Mouse (Mus musculus) right cerebral cortex, adult 2 months (tissue): ENCODE data around the gene Dap3.
A peak's percentile ranks its signal among the peaks of the same experiment; 100 is the strongest.
"Not testable (repeated sequence)": the region's sequence is repeated elsewhere in the genome, so short reads cannot be mapped to it uniquely, and the experiment has no call there.

Experiments used
- DNase-seq, 2 experiments: peaks; one replicate each; pipeline ENCODE4 v3.0.0; 2021 to 2022; ENCODE audit warnings: low spot score in 2 of 2

Gene Dap3

DNA sequence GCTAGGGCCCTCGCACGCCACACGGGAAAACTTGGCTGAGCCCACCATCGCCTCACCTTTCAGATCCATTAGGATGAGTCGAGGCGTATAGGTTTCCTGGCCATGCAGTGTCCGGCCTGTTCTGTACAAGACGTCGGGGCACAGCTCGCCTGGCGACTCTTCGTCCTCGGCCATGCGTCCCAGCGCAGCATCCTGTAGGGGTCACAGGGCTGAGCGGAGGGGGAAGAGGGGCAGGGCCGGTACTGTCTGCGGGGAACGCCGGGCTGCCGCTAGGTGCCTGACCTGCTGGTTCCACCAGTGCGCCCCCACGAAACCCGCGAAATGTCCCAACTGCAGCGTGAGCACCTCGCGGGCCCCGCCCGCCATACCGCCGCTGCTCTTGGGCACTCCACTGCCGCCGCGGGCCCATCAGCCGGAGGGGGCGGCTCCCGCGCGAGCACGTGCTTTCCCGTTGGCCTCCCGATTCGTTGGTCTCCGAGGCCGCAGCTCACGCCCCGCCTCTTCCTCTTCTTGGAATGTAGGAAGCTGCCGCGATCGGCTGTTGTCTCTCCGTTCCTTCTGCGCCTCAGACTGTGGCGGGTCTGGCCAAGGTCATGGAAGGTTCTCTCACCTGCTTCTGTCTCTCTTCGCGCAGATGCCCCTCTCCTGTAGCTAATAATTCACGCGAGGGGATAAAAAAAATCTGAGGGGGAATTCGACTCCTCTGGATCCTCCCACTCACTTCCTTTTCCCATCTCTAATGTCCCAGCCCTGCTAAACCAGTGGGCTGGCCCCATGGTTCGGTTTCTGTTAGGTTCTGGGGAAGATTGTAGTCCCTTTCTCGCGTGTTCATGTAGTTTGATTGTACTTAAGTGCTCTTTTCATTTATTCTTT lies 37.2 kb downstream of the Dap3 start, which contains the start of gene Msto1:
TSS of gene Msto1 (minus strand) at position 489 of the 873 bp plus-strand sequence.
- peak; percentile 92 to 94 for DNase-seq

DNA sequence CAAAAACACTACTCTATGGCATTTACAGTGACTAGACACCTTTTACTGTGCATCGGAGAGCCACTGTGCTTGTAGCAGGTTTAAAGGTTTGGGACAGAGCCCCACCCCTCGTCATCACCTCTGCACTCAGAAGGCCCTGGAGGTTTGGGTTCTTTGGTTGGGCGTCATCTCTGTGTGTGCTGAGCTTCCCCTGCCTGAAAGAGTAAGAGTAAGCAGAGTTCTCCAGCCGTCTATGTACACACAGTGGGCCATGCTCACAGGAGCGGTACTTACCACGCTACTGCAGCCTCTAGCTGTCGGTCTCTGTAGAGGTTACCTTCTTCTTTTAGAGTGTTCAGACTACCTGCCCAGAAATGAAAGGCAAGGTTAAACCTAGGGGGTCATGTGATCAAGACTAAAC lies 38.4 kb downstream of the Dap3 start:
- DNase-seq, result no peak

DNA sequence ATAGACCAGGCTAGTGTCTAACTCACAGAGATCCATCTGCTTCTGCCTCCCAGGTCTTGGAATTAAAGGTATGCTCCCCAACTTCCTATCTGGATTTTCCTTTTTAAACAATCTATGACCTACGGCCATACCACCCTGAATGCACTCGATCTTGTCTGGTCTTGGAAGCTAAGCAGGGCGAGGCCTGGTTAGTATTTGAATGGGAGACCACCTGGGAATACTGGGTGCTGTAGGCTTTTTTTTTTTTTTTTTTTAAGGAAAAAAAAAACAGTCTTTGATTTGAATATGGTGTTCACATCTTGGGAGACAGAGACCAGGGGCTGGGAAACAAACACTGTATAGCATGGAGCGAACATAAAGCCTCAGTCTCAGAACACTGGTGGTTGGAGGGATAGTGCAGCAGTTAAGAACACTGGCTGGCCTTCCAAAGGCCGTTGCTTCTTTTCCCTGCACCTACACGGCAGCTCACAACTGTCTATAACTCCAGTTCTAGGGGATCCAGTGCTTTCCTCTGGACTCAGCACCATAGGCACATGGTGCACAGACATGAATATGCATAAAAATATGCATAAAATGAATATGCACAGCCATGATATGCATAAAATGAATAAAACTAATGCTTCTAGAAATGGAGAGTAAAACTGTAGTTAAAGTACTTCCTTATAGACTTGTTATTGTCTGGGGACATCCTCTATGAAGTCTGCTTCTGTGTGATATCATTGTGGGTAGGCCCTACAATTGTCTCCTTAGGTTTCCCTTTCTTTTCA lies 44.4 kb downstream of the Dap3 start:
- DNase-seq, result no peak

DNA sequence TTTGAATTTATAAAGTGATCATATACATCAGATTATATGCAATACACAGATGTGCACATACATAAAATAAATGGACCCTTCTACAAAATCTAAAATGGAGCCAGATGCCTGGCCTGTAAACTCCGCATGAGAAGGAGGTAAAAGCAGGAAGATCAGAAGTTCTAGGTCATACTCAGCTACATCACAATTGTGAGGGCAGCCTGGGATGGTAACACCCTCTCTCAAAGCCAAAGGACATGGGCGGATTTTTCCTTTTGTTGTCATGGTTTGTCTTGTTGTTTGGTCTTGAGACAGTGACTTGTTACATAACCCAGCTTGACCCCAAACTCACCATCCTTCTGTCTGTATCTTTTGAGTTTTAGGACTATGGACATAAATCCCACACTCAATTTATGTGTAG lies 45.2 kb downstream of the Dap3 start:
- no peak for DNase-seq

DNA sequence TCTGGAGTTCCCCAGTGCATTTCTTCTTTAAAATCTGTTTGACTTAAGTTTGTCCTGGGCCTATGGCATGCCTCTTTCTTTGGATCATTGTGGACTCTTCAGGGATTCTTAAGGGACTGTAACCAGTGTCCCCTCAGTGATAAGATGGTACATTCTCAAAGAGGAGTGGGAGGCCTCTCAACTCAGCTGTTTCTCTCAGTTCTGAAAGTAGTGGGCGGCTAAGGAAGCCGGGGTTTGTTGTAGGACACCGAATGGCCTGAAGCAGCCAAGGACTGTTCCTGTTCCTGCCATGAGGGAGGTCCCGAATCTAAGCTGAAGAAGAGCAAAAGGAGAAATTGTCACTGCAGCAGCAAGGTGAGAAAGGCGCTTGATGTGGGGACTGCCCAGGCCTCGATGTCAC lies 45.8 kb downstream of the Dap3 start:
- DNase-seq, result no peak

DNA sequence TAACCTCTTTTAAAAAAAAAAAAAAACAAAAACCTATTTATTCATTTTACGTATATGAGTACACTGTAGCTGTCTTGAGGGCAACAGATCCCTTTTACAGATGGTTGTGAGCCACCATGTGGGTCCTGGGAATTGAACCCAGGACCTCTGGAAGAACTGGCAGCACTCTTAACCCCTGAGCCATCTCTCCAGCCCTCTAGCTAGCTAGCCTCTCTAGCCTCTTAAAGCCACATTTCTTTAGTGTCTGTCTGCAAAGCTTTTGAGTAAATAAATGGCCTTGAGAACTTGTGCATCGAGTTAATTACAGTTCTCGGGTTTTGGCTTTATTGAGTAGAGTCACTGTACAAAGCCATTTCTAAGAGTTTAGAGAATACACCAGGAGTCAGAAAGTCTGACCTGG lies 46.2 kb downstream of the Dap3 start:
- DNase-seq, result no peak

DNA sequence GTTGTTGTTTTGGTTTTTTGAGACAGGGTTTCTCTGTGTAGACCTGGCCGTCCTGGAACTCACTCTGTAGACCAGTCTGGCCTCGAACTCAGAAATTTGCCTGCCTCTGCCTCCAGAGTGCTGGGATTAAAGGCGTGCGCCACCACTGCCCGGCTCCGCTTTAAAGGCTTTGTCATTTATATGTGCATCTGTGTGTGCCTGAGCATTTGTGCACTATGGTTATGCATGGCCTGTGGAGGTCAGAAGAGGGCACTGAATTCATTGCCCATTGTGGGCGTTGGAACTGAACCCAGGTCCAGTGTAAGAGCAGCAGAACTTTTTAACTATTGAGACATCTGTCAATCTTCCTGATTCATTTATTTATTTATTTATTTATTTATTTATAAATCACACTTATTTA lies 58.0 kb downstream of the Dap3 start:
- not testable (repeated sequence) for DNase-seq

DNA sequence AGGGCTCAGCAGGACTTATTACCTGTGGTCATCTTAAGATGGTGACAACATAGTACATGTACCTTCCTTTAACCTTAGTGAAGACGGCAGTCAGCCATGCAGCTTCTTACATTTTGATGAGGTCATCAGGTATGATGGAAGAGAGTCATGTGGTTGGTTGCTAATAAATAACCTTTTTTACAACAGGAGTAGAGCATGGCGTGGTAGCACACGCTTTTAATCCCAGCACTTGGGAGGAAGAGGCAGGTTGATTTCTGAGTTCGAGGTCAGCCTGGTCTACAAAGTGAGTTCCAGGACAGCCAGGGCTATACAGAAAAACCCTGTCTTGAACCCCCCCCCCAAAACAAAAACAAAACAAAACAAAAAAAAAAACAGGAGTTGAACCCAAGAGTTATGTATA lies 68.4 kb downstream of the Dap3 start:
- DNase-seq, result not testable (repeated sequence)
